Mouse (Mus musculus): ENCODE data around the gene Epn1.

Epn1 gene

GRCm38 (mm10) chr7:5098769-5099168 lies 18.7 kb downstream of the Epn1 start:
- DNase-seq, result no peak

GRCm38 (mm10) chr7:5099796-5100195 lies 19.8 kb downstream of the Epn1 start:
- DNase-seq, result no peak

GRCm38 (mm10) chr7:5101066-5101663 lies 21.1 kb downstream of the Epn1 start:
- no peak for DNase-seq

- no peak for DNase-seq
Observed at GRCm38 (mm10) chr7:5102564-5102963, 22.5 kb downstream of the Epn1 start.

GRCm38 (mm10) chr7:5108272-5108671 lies 28.2 kb downstream of the Epn1 start:
- no peak for DNase-seq

GRCm38 (mm10) chr7:5109301-5109700 lies 29.3 kb downstream of the Epn1 start:
- no peak for DNase-seq

- DNase-seq, result no peak
Observed at GRCm38 (mm10) chr7:5112701-5113100, 32.7 kb downstream of the Epn1 start.

GRCm38 (mm10) chr7:5116850-5117249 lies 36.8 kb downstream of the Epn1 start, which contains the start of gene Rfpl4:
Rfpl4 (minus strand) TSS chr7:5116950.
- DNase-seq, result no peak

GRCm38 (mm10) chr7:5125078-5125477 lies 45.0 kb downstream of the Epn1 start:
- DNase-seq, result no peak

GRCm38 (mm10) chr7:5125549-5126406 lies 45.7 kb downstream of the Epn1 start, which contains the start of gene Rasl2-9:
Rasl2-9 (minus strand) TSS chr7:5125950.
- peak; percentile 63 for DNase-seq

Measured in thymus, postnatal 25 days (tissue).